Mouse (Mus musculus): ENCODE measurements at regions not wholly inside any gene's neighbourhood (a gene's known extent, or its start where the extent isn't known, plus 50 kb on each side); places are given as distances from the start of the nearest gene placed in this dataset.

DNA sequence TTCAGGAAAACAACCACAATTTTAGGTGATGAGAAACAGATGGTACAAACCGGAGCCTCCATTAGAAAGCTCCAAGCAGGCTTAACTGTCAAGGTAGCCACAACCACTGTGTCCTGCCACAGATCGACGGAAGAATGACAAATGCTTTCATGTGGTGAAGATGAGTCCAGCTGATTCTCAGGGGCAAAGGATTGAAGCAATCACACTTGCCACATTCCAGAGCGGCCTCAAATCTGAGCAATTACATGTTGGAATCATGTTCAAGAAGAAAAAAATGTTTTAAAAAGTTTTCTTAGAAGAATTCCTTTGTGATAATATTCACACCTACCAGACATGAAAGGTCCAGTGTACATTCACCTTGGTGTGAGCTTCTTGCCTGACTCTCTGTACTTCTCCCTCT lies 57.7 kb upstream of the Far2 start:
- TF ChIP-seq CTCF (conservative IDR thresholded peaks at IDR 0.05; ENCODE audit: low read length) (no peak), POU5F1 (IDR thresholded peaks at IDR 0.05; ENCODE audit: borderline replicate concordance, low read length) (no peak), NANOG (IDR thresholded peaks at IDR 0.05; ENCODE audit: borderline replicate concordance, low read length) (no peak)
